Mouse (Mus musculus) midbrain, embryonic 11.5 days (tissue): ENCODE measurements around the gene Dab1. TPM values are rescaled to one million over a fixed set of nuclear protein-coding genes. Genes with fewer than 3 reads are reported as not detected.

Source experiments
- ATAC-seq: fragments of 200-750 bp; cut with Nextera tagmentation; 2 replicates; pipeline ENCODE4 v1.8.0; 2017; ENCODE audit warnings: moderate TSS enrichment, moderate library complexity; ENCODE audit not compliant: low FRiP score
- DNase-seq: peaks from one replicate; pipeline ENCODE4 v3.0.0; 2015; ENCODE audit warnings: low spot score; ENCODE audit errors: missing footprints
- H3K27ac ChIP-seq: fragments of 300-500 bp; sonication (generic); 2 replicates; pipeline ENCODE4 v1.5.1; 2014; ENCODE audit warnings: low read depth, low read length
- H3K27me3 ChIP-seq: fragments of 300-500 bp; sonication (generic); 2 replicates; pipeline ENCODE4 v1.6.1; 2014; ENCODE audit warnings: mild to moderate bottlenecking, low read length, moderate library complexity, mixed read lengths; ENCODE audit not compliant: control insufficient read depth, insufficient read depth
- H3K36me3 ChIP-seq: fragments of 300-500 bp; sonication (generic); 2 replicates; pipeline ENCODE4 v1.6.1; 2014; ENCODE audit warnings: mild to moderate bottlenecking, low read length, moderate library complexity, mixed read lengths; ENCODE audit not compliant: control insufficient read depth, insufficient read depth
- H3K4me1 ChIP-seq: fragments of 300-500 bp; sonication (generic); 2 replicates; pipeline ENCODE4 v1.6.1; 2014; ENCODE audit warnings: low read length; ENCODE audit not compliant: control insufficient read depth, insufficient read depth
- H3K4me2 ChIP-seq: fragments of 300-500 bp; sonication (generic); 2 replicates; pipeline ENCODE4 v1.6.1; 2014; ENCODE audit warnings: mild to moderate bottlenecking, moderate library complexity
- H3K4me3 ChIP-seq: fragments of 300-500 bp; sonication (generic); 2 replicates; pipeline ENCODE4 v1.5.1; 2014; ENCODE audit warnings: low read depth, low read length
- H3K9ac ChIP-seq: fragments of 300-500 bp; sonication (generic); 2 replicates; pipeline ENCODE4 v1.6.1; 2014; ENCODE audit warnings: low read length
- H3K9me3 ChIP-seq: fragments of 300-500 bp; sonication (generic); 2 replicates; pipeline ENCODE4 v1.6.1; 2016; ENCODE audit warnings: low read length; ENCODE audit not compliant: control insufficient read depth
- whole genome bisulfite sequencing: fragments of 180-500 bp; shearing (Covaris S2); extraction: QIAGEN DNeasy Blood & Tissue Kit; methylation state at CpG from one replicate; pipeline ENCODE4 v1.1.7; 2014; 5-methylcytosine and 5-hydroxymethylcytosine counted together
- polyA plus RNA-seq: library from polyadenylated mRNA; unstranded; fragments of >200 nt; fragmentation: Nextera tagmentation; extraction: Ambion mirVana; gene quantifications from 2 replicates; pipeline ENCODE4 v1.2.1, GENCODE M21; 2014

Gene Dab1
- polyA plus RNA-seq, 1 experiment from 2014 or later = 43.2 TPM

- Histone ChIP-seq H3K27me3 (no peaks in the 10 kb centered on the region), H3K4me3 (no peak overlapping the region), H3K36me3 (no peaks in the 10 kb centered on the region), H3K9ac (no peak overlapping the region), H3K27ac (no peak overlapping the region), H3K4me2 (no peak overlapping the region), H3K9me3 (no peaks in the 10 kb centered on the region), H3K4me1 (no peaks in the 10 kb centered on the region)
- no peak for DNase-seq
- 87% methylated on average over 4 of the region's 4 CpGs for WGBS
- no peak for ATAC-seq
Measured at GRCm38 (mm10) chr4:103896806-103897205, 277.6 kb downstream of the Dab1 start.

- ATAC-seq = peak; percentile 61; the same call in 1 of the 2 replicates
- WGBS = 56% methylated on average over 6 of the region's 6 CpGs
- DNase-seq = no peak
- no peaks in the 10 kb centered on the region for H3K4me1 ChIP-seq
- no peak overlapping the region for H3K4me3 ChIP-seq
- H3K27me3 ChIP-seq = no peaks in the 10 kb centered on the region
- H3K4me2 ChIP-seq = no peak overlapping the region
- H3K36me3 ChIP-seq = no peaks in the 10 kb centered on the region
- no peak overlapping the region for H3K9ac ChIP-seq
- H3K9me3 ChIP-seq = no peaks in the 10 kb centered on the region
- H3K27ac ChIP-seq = no peak overlapping the region
Measured at GRCm38 (mm10) chr4:103897702-103898101, 278.5 kb downstream of the Dab1 start.

GRCm38 (mm10) chr4:103911441-103911840 is 292.3 kb downstream of the Dab1 start:
- Histone ChIP-seq H3K9ac (no peak overlapping the region), H3K4me3 (no peak overlapping the region), H3K27ac (no peak overlapping the region), H3K4me1 (no peaks in the 10 kb centered on the region), H3K9me3 (no peaks in the 10 kb centered on the region), H3K4me2 (no peak overlapping the region), H3K27me3 (no peaks in the 10 kb centered on the region), H3K36me3 (no peaks in the 10 kb centered on the region)
- WGBS = 64% methylated on average over 4 of the region's 4 CpGs
- ATAC-seq (no peak), DNase-seq (no peak)

- Histone ChIP-seq H3K4me3 (no peak overlapping the region), H3K9ac (no peak overlapping the region), H3K9me3 (no peaks in the 10 kb centered on the region), H3K36me3 (no peaks in the 10 kb centered on the region), H3K27me3 (no peaks in the 10 kb centered on the region), H3K4me1 (no peaks in the 10 kb centered on the region), H3K4me2 (no peak overlapping the region), H3K27ac (no peak overlapping the region)
- WGBS = 82% methylated on average over 6 of the region's 6 CpGs
- ATAC-seq (no peak), DNase-seq (no peak)
Measured at GRCm38 (mm10) chr4:103912071-103912470, 292.9 kb downstream of the Dab1 start.

GRCm38 (mm10) chr4:103922431-103922931 is 303.3 kb downstream of the Dab1 start:
- Histone ChIP-seq H3K4me3 (no peak overlapping the region), H3K4me1 (no peaks in the 10 kb centered on the region; the same call in 1 of the 2 replicates), H3K27me3 (no peaks in the 10 kb centered on the region), H3K9me3 (no peaks in the 10 kb centered on the region), H3K36me3 (no peaks in the 10 kb centered on the region), H3K27ac (no peak overlapping the region), H3K4me2 (no peak overlapping the region), H3K9ac (no peak overlapping the region)
- 62% methylated on average over 3 of the region's 3 CpGs for WGBS
- no peak for DNase-seq
- no peak for ATAC-seq

GRCm38 (mm10) chr4:103926682-103927081 is 307.5 kb downstream of the Dab1 start:
- Histone ChIP-seq H3K9ac (no peak overlapping the region), H3K4me3 (no peak overlapping the region), H3K4me2 (no peak overlapping the region), H3K9me3 (no peaks in the 10 kb centered on the region), H3K27ac (no peak overlapping the region), H3K27me3 (no peaks in the 10 kb centered on the region), H3K4me1 (peaks cover 5% of the 10 kb centered on the region; the same call in 1 of the 2 replicates), H3K36me3 (no peaks in the 10 kb centered on the region)
- 50% methylated on average over 5 of the region's 5 CpGs for WGBS
- DNase-seq (no peak), ATAC-seq (0 out of 2 replicates have a peak, but pooled peaks have one; percentile 40)

GRCm38 (mm10) chr4:103929631-103930030 is 310.5 kb downstream of the Dab1 start:
- Histone ChIP-seq H3K9ac (no peak overlapping the region), H3K4me3 (no peak overlapping the region), H3K4me2 (no peak overlapping the region), H3K27me3 (no peaks in the 10 kb centered on the region), H3K4me1 (peaks cover 5% of the 10 kb centered on the region; the same call in 1 of the 2 replicates), H3K27ac (no peak overlapping the region), H3K36me3 (no peaks in the 10 kb centered on the region), H3K9me3 (no peaks in the 10 kb centered on the region)
- ATAC-seq (no peak; the same call in 1 of the 2 replicates), DNase-seq (no peak)

GRCm38 (mm10) chr4:103934364-103934763 is 315.2 kb downstream of the Dab1 start:
- H3K4me3 ChIP-seq = no peak overlapping the region
- no peaks in the 10 kb centered on the region for H3K9me3 ChIP-seq
- H3K4me2 ChIP-seq = no peak overlapping the region
- H3K36me3 ChIP-seq = no peaks in the 10 kb centered on the region
- H3K27me3 ChIP-seq = no peaks in the 10 kb centered on the region
- H3K27ac ChIP-seq = no peak overlapping the region
- no peak for DNase-seq
- ATAC-seq = no peak
- WGBS = 58% methylated on average over 3 of the region's 3 CpGs
- no peak overlapping the region for H3K9ac ChIP-seq
- peaks cover 5% of the 10 kb centered on the region; the same call in 1 of the 2 replicates for H3K4me1 ChIP-seq

- H3K27me3 ChIP-seq = no peaks in the 10 kb centered on the region
- H3K4me2 ChIP-seq = no peak overlapping the region
- no peak overlapping the region for H3K4me3 ChIP-seq
- no peak for ATAC-seq
- 91% methylated on average over 3 of the region's 3 CpGs for WGBS
- no peaks in the 10 kb centered on the region for H3K36me3 ChIP-seq
- no peak for DNase-seq
- no peak overlapping the region for H3K9ac ChIP-seq
- H3K27ac ChIP-seq = no peak overlapping the region
- H3K4me1 ChIP-seq = no peaks in the 10 kb centered on the region
- no peaks in the 10 kb centered on the region for H3K9me3 ChIP-seq
Measured at GRCm38 (mm10) chr4:103948255-103948654, 329.1 kb downstream of the Dab1 start.
